Comparison of ENCODE assay signal across 9 mouse cellular contexts in genomic region chr16:57496437-57497173, GRCm38 (mm10).
DNase-seq lines count a peak whose midpoint lies in the region; ATAC-seq lines count a peak whose summit lies in the region.
"Had no signal": no experiment of that assay in that cellular context is flagged by ENCODE, and none has a peak within 500 bp of the region (broad histone marks: within the 10 kb centered on the region; RNA-seq: fewer than 3 reads in every experiment).

No protein-coding gene starts in this region.

- no peak overlapping the region for H3K9ac ChIP-seq in heart, embryonic 12.5 days
- H3K9ac ChIP-seq in hindbrain, embryonic 12.5 days, result no peak overlapping the region
- no peak overlapping the region for H3K9ac ChIP-seq in midbrain, embryonic 14.5 days (replicated peaks; ENCODE audit: low read length)
- H3K9ac ChIP-seq: liver, embryonic 14.5 days had no signal

- H3K4me2 ChIP-seq in heart, embryonic 12.5 days, result no peak overlapping the region
- no peak overlapping the region for H3K4me2 ChIP-seq in hindbrain, embryonic 12.5 days (replicated peaks)
- no peak overlapping the region for H3K4me2 ChIP-seq in midbrain, embryonic 14.5 days (ENCODE audit: low read length)

- H3K9me3 ChIP-seq in heart, embryonic 12.5 days (replicated peaks), result no peaks in the 10 kb centered on the region
- no peaks in the 10 kb centered on the region for H3K9me3 ChIP-seq in hindbrain, embryonic 12.5 days (replicated peaks)
- no peaks in the 10 kb centered on the region for H3K9me3 ChIP-seq in midbrain, embryonic 14.5 days (ENCODE audit: control insufficient read depth, low read length)

- no peak for DNase-seq in heart, adult 8-10 months (ENCODE audit: low spot score)
- DNase-seq in brain, embryonic 18.5 days (ENCODE audit: low read depth, low spot score), result peak; percentile 34
- peak; percentile 49 for DNase-seq in midbrain, embryonic 14.5 days
- DNase-seq in kidney, adult 18-20 months, result no peak
- no peak for DNase-seq in B cell, adult 2 months
- no peak for DNase-seq in c-Kit-positive CD71-positive TER-119-positive erythroid progenitor cells, embryonic 14.5 days (ENCODE audit: low spot score)

- peak; percentile 69; the same call in 1 of the 2 replicates for ATAC-seq in heart, embryonic 12.5 days (ENCODE audit: insufficient number of reproducible peaks, low FRiP score)
- peak; percentile 81 for ATAC-seq in hindbrain, embryonic 12.5 days (ENCODE audit: low FRiP score)
- ATAC-seq in midbrain, embryonic 14.5 days (ENCODE audit: low FRiP score, low TSS enrichment), result peak; percentile 68

- no peak overlapping the region for H3K27ac ChIP-seq in heart, embryonic 12.5 days (ENCODE audit: poor library complexity, severe bottlenecking)
- no peak overlapping the region for H3K27ac ChIP-seq in hindbrain, embryonic 12.5 days
- no peak overlapping the region for H3K27ac ChIP-seq in midbrain, embryonic 14.5 days (replicated peaks; ENCODE audit: low read depth, low read length)
- H3K27ac ChIP-seq: liver, embryonic 14.5 days had no signal

- H3K4me3 ChIP-seq in heart, embryonic 12.5 days, result no peak overlapping the region
- no peak overlapping the region for H3K4me3 ChIP-seq in hindbrain, embryonic 12.5 days
- no peak overlapping the region for H3K4me3 ChIP-seq in midbrain, embryonic 14.5 days (replicated peaks; ENCODE audit: low read depth, low read length)

- whole genome bisulfite sequencing in heart, embryonic 12.5 days, result 61% methylated on average over 10 of the region's 10 CpGs
- WGBS in hindbrain, embryonic 12.5 days, result 45% methylated on average over 10 of the region's 10 CpGs
- 38% methylated on average over 10 of the region's 10 CpGs for WGBS in midbrain, embryonic 14.5 days

- H3K4me1 ChIP-seq in heart, embryonic 12.5 days (replicated peaks), result peaks cover 14% of the 10 kb centered on the region
- peaks cover 7% of the 10 kb centered on the region for H3K4me1 ChIP-seq in hindbrain, embryonic 12.5 days
- peaks cover 7% of the 10 kb centered on the region; the same call in 1 of the 2 replicates for H3K4me1 ChIP-seq in midbrain, embryonic 14.5 days (ENCODE audit: control insufficient read depth, insufficient read depth, low read length)

- H3K36me3 ChIP-seq in heart, embryonic 12.5 days, result no peaks in the 10 kb centered on the region
- no peaks in the 10 kb centered on the region for H3K36me3 ChIP-seq in hindbrain, embryonic 12.5 days
- no peaks in the 10 kb centered on the region for H3K36me3 ChIP-seq in midbrain, embryonic 14.5 days (ENCODE audit: control insufficient read depth, insufficient read depth, low read length)

- H3K27me3 ChIP-seq in heart, embryonic 12.5 days (replicated peaks), result no peaks in the 10 kb centered on the region
- H3K27me3 ChIP-seq in hindbrain, embryonic 12.5 days, result no peaks in the 10 kb centered on the region
- no peaks in the 10 kb centered on the region for H3K27me3 ChIP-seq in midbrain, embryonic 14.5 days (ENCODE audit: control insufficient read depth, insufficient read depth, low read length)

Comparison
In these comparisons a context has a peak if more than half of its experiments do, and no peak if none do; other contexts are left out.
1. DNase-seq: peak in brain, embryonic 18.5 days (single experiment) and midbrain, embryonic 14.5 days (single experiment); none in heart, adult 8-10 months (single experiment), kidney, adult 18-20 months (single experiment), B cell, adult 2 months (0 of 2) and c-Kit-positive CD71-positive TER-119-positive erythroid progenitor cells, embryonic 14.5 days (single experiment).
2. Peak in every context shown above with its lines, with median percentiles within 50 percentile points of each other: ATAC-seq.